Mouse (Mus musculus): ENCODE measurements around the gene Necap2.

Gene Necap2

GRCm38 (mm10) chr4:141031733-141032132, 46.4 kb downstream of the Necap2 start:
- peak; percentile 87 to 90 for DNase-seq

GRCm38 (mm10) chr4:141030541-141031206, 47.5 kb downstream of the Necap2 start:
- DNase-seq = peak; percentile 62 to 63

GRCm38 (mm10) chr4:141024992-141025391, 53.2 kb downstream of the Necap2 start:
- DNase-seq = no peak

DNA sequence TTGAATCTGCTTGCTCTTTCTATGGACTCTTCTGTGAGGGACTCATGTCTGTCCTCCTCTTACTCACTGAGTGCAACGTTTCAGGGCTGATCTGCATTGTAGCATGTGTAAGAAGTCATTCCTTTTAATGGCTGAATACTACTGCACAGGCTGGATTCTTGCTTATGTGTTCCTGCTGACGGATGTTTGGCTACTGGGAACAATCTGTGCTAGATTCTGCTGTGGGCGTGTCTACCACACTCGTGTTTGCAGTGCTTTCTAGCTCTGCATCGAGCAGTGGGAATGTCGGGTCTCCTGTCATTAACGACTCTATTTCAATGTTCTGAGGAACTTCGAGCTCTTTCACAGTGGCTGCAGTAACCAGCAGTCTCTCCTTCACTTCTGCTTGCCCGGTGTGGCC, 54.1 kb downstream of the Necap2 start:
- DNase-seq = no peak

DNA sequence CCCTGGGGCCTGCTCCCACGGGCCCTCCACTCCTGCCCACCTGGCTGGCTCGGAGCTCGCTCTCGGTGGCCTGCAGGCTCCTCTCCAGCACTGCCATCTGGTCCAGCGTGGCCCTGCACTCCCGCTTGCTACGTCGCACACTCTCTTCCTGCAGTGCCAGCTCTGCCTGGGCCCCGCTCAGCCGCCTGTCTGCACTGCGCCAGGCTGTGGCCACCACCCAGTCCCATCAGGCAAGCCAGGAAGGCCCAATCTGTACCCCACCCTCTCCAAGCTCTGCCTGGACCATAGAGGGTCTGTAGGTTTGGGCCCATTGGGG, 56.6 kb downstream of the Necap2 start:
- DNase-seq = peak; percentile 65 to 70

GRCm38 (mm10) chr4:141020811-141021613, 57.1 kb downstream of the Necap2 start:
- DNase-seq = peak in 1 of 2 experiments; percentile 59

GRCm38 (mm10) chr4:141020220-141020619, 57.9 kb downstream of the Necap2 start:
- DNase-seq = no peak

DNA sequence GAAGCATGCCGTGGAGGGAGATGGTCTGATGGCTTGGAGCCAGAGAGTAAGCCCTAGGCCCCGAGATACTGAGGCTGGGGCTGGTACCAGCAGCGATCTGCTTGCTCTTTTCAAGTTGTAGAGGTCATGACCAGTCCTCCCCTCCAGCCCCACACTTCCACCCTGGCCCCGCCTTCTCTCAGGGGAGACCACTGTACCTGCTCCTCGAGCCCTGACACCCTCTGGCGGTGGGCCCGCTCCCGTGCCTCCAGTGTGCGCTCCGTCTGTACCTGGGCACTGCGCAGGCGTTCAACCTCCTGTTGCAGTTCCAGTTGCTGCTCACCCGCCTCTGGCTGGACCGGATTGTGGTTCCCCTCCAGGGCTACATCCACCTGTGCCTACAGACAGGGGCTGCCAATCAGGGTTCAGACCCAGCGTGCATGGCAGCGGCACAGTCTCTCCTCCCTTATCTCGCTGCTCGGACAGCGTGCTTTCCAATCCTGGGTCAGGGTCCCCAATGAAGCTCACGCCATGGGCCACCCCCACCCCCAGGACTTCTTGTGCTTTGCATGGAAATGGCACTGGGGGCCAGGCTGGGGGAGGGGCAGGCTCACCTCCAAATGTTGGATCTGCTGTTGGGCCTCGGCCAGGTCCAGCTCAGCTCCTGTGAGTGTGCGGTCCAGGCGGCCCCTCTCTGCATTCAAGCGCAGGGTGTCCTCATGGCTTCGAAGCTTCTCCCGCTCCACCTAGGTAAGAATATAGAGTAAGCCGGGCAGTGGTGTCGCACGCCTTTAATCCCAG, 60.3 kb downstream of the Necap2 start:
- DNase-seq = no peak
